In the genomic region with DNA sequence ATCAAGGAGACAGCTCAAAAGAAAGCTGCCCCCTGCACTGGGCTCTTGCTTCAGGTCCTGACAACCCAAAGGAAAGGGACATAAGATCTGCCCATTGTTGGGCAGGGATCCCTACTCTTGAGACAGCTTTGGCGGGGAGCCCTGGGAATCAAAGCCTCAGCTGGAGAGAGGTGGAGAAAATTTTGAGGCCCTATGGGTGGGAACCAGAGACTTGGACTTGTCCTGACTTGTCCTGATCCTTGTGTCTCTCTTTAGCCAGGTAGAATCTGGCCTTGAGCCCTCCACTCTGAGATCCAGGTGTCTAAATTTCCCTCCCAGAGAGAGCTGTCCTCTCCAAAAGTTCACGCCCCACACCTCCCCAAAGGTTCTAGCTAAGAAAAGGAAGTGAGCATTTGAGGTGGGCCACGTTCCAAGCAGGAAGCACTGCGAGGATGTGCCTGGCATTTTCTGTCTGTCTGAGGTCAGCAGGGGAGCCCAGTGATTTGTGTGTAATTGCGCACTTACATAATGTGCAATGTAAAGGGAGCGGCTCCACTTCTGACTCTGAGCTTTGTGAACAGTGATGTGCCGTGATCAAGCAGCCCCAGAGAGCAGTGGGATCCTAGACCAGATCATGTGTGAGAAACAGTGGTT, we compare ENCODE assay signal across 28 mouse cellular contexts. TPM values are rescaled to one million over a fixed set of nuclear protein-coding genes. Genes with fewer than 3 reads are reported as not detected.
DNase-seq lines count a peak whose midpoint lies in the region; ATAC-seq lines count a peak whose summit lies in the region.
"Had no signal": no experiment of that assay in that cellular context is flagged by ENCODE, and none has a peak within 500 bp of the region (broad histone marks: within the 10 kb centered on the region; RNA-seq: fewer than 3 reads in every experiment).

No protein-coding gene starts in this region.

- peak; percentile 66 for ATAC-seq in megakaryocyte progenitor cell, adult 5-6 weeks (replicated peaks; ENCODE audit: poor library complexity)
- no peak for ATAC-seq in kidney, embryonic 16.5 days (ENCODE audit: low FRiP score, low TSS enrichment)
- no peak for ATAC-seq in frontal cortex, adult (ENCODE audit: low TSS enrichment)
- ATAC-seq: forebrain, embryonic 13.5 days had no signal

- WGBS in forebrain, embryonic 10.5 days: 90% methylated on average over 7 of the region's 7 CpGs
- 70% methylated on average over 7 of the region's 7 CpGs for WGBS in kidney, embryonic 16.5 days

- H3K4me3 ChIP-seq in forebrain, embryonic 10.5 days: no peak overlapping the region
- H3K4me3 ChIP-seq in kidney, embryonic 16.5 days (ENCODE audit: low read length): no peak overlapping the region
- H3K4me3 ChIP-seq: forebrain, embryonic 13.5 days; heart, embryonic 15.5 days; hindbrain, embryonic 15.5 days; liver, embryonic 15.5 days; midbrain, embryonic 12.5 days; neural tube, embryonic 15.5 days; stomach, embryonic 15.5 days had no signal

- no peaks in the 10 kb centered on the region for H3K36me3 ChIP-seq in forebrain, embryonic 10.5 days (replicated peaks)
- no peaks in the 10 kb centered on the region for H3K36me3 ChIP-seq in kidney, embryonic 16.5 days (ENCODE audit: insufficient read depth, low read length)
- H3K36me3 ChIP-seq: heart, embryonic 15.5 days; hindbrain, embryonic 15.5 days; liver, embryonic 15.5 days; midbrain, embryonic 12.5 days; neural tube, embryonic 15.5 days; stomach, embryonic 15.5 days had no signal

- H3K27me3 ChIP-seq in forebrain, embryonic 10.5 days (ENCODE audit: poor library complexity, severe bottlenecking): peaks cover 12% of the 10 kb centered on the region
- H3K27me3 ChIP-seq in kidney, embryonic 16.5 days (ENCODE audit: insufficient read depth, low read length): no peaks in the 10 kb centered on the region
- H3K27me3 ChIP-seq: forebrain, embryonic 13.5 days; hindbrain, embryonic 15.5 days; neural tube, embryonic 15.5 days; stomach, embryonic 15.5 days had no signal

- DNase-seq in kidney, postnatal 10 days: peak; percentile 32
- no peak for DNase-seq in kidney, postnatal 36 days
- peak; percentile 77 for DNase-seq in adipocyte (ENCODE audit: low spot score)
- peak; percentile 92 for DNase-seq in gonadal fat pad, adult 2 months (ENCODE audit: low read depth)
- DNase-seq in forebrain, embryonic 10.5 days (ENCODE audit: extremely low spot score, low spot score): no peak
- DNase-seq: cerebellum, adult 9-10 months; gastrocnemius, postnatal 14 days; heart, postnatal 4 days; kidney, adult 2 months; liver; thymus, postnatal 36 days had no signal

- peaks cover 23% of the 10 kb centered on the region for H3K4me1 ChIP-seq in forebrain, embryonic 10.5 days
- H3K4me1 ChIP-seq in kidney, embryonic 16.5 days (ENCODE audit: insufficient read depth, low read length): peaks cover 12% of the 10 kb centered on the region
- H3K4me1 ChIP-seq: liver, embryonic 15.5 days had no signal

- H3K9ac ChIP-seq in kidney, embryonic 16.5 days (replicated peaks; ENCODE audit: low read length): no peak overlapping the region
- H3K9ac ChIP-seq: forebrain, embryonic 13.5 days; heart, embryonic 15.5 days; hindbrain, embryonic 15.5 days; liver, embryonic 15.5 days; midbrain, embryonic 12.5 days; neural tube, embryonic 15.5 days; stomach, embryonic 15.5 days had no signal

- H3K9me3 ChIP-seq in forebrain, embryonic 10.5 days: no peaks in the 10 kb centered on the region
- H3K9me3 ChIP-seq in kidney, embryonic 16.5 days (ENCODE audit: low read length): no peaks in the 10 kb centered on the region
- H3K9me3 ChIP-seq: forebrain, embryonic 13.5 days; heart, embryonic 15.5 days; hindbrain, embryonic 15.5 days; liver, embryonic 15.5 days; midbrain, embryonic 12.5 days; neural tube, embryonic 15.5 days; stomach, embryonic 15.5 days had no signal

- H3K27ac ChIP-seq in forebrain, embryonic 10.5 days: no peak overlapping the region
- H3K27ac ChIP-seq in kidney, embryonic 16.5 days (ENCODE audit: low read length): no peak overlapping the region
- H3K27ac ChIP-seq: forebrain, embryonic 13.5 days; heart, embryonic 15.5 days; hindbrain, embryonic 15.5 days; liver, embryonic 15.5 days; macrophage; midbrain, embryonic 12.5 days; neural tube, embryonic 15.5 days; stomach, embryonic 15.5 days had no signal

- H3K4me2 ChIP-seq in kidney, embryonic 16.5 days (replicated peaks; ENCODE audit: low read depth, low read length): no peak overlapping the region
- H3K4me2 ChIP-seq: forebrain, embryonic 13.5 days; heart, embryonic 15.5 days; hindbrain, embryonic 15.5 days; liver, embryonic 15.5 days; midbrain, embryonic 12.5 days; neural tube, embryonic 15.5 days; stomach, embryonic 15.5 days had no signal

RNA-seq across cellular contexts. Expression of gene Gm15557, which starts 0.5 kb away (rescaled TPM):
- not detected in 2 replicates for polyA plus RNA-seq in gonadal fat pad, adult 2 months (2012; rRNA removed)
- not detected in 2 replicates for total RNA-seq in megakaryocyte progenitor cell, adult 5-6 weeks (2015)
- not detected in 2 replicates for total RNA-seq in megakaryocyte progenitor cell, adult 5-6 weeks (2017)
- not detected in 2 replicates for polyA plus RNA-seq in forebrain, embryonic 10.5 days (2016; fragmentation: Nextera tagmentation; extraction: Ambion mirVana)
- not detected in 2 replicates for polyA plus RNA-seq in kidney, embryonic 16.5 days (2015; fragmentation: Nextera tagmentation; extraction: Ambion mirVana)
- total RNA-seq: gastrocnemius, postnatal 14 days; heart, postnatal 4 days; layer of hippocampus, adult 8-10 months; left cerebral cortex, postnatal 36 days had no signal
- polyA plus RNA-seq: C2C12; embryonic facial prominence, embryonic 11.5 days; forebrain, embryonic 13.5 days; heart, embryonic 15.5 days; hindbrain, embryonic 15.5 days; intestine, embryonic 14.5 days; kidney, adult 2 months; liver, embryonic 15.5 days; lung, embryonic 16.5 days; macrophage; midbrain, embryonic 12.5 days; neural tube, embryonic 15.5 days; stomach, embryonic 15.5 days had no signal

RNA-seq across cellular contexts. Expression of gene Gdf5, which starts 5.2 kb away (rescaled TPM):
- polyA plus RNA-seq in gonadal fat pad, adult 2 months (2012; rRNA removed): 1.2 and 1.3 TPM in 2 replicates
- total RNA-seq in megakaryocyte progenitor cell, adult 5-6 weeks (2015): not detected in 2 replicates
- not detected in 2 replicates for total RNA-seq in megakaryocyte progenitor cell, adult 5-6 weeks (2017)
- 0.27 and 0.88 TPM in 2 replicates for polyA plus RNA-seq in forebrain, embryonic 10.5 days (2016; fragmentation: Nextera tagmentation; extraction: Ambion mirVana)
- polyA plus RNA-seq in kidney, embryonic 16.5 days (2015; fragmentation: Nextera tagmentation; extraction: Ambion mirVana): 0.64 and 1.3 TPM in 2 replicates
- total RNA-seq: gastrocnemius, postnatal 14 days had no signal
- polyA plus RNA-seq: C2C12; liver, embryonic 15.5 days; macrophage had no signal

RNA-seq across cellular contexts. Expression of gene Uqcc1, which starts 9.9 kb away (rescaled TPM):
- 31.7 and 36.7 TPM in 2 replicates for polyA plus RNA-seq in gonadal fat pad, adult 2 months (2012; rRNA removed)
- 39.6 and 40.4 TPM in 2 replicates for total RNA-seq in megakaryocyte progenitor cell, adult 5-6 weeks (2015)
- 51.5 and 55.1 TPM in 2 replicates for total RNA-seq in megakaryocyte progenitor cell, adult 5-6 weeks (2017)
- polyA plus RNA-seq in forebrain, embryonic 10.5 days (2016; fragmentation: Nextera tagmentation; extraction: Ambion mirVana): 78.4 and 82.2 TPM in 2 replicates
- polyA plus RNA-seq in kidney, embryonic 16.5 days (2015; fragmentation: Nextera tagmentation; extraction: Ambion mirVana): 84.1 and 94.3 TPM in 2 replicates

RNA-seq across cellular contexts. Expression of gene Cep250, which starts 16.2 kb away (rescaled TPM):
- 15.1 and 18.4 TPM in 2 replicates for polyA plus RNA-seq in gonadal fat pad, adult 2 months (2012; rRNA removed)
- total RNA-seq in megakaryocyte progenitor cell, adult 5-6 weeks (2015): 9.6 and 12.7 TPM in 2 replicates
- 30.7 and 44.6 TPM in 2 replicates for total RNA-seq in megakaryocyte progenitor cell, adult 5-6 weeks (2017)
- polyA plus RNA-seq in forebrain, embryonic 10.5 days (2016; fragmentation: Nextera tagmentation; extraction: Ambion mirVana): 28.8 and 28.9 TPM in 2 replicates
- polyA plus RNA-seq in kidney, embryonic 16.5 days (2015; fragmentation: Nextera tagmentation; extraction: Ambion mirVana): 18.1 and 19.8 TPM in 2 replicates

Comparison
In these comparisons a context has a peak if more than half of its experiments do, and no peak if none do; other contexts are left out.
1. DNase-seq: peak in kidney, postnatal 10 days (single experiment), adipocyte (single experiment) and gonadal fat pad, adult 2 months (single experiment); none in kidney, postnatal 36 days (0 of 2) and forebrain, embryonic 10.5 days (single experiment).